Mouse (Mus musculus): ENCODE data around the gene Tekt3. TPM values are rescaled to one million over a fixed set of nuclear protein-coding genes. Genes with fewer than 3 reads are reported as not detected.

Gene Tekt3
- polyA plus RNA-seq, 1 experiment from 2014 or later: not detected

DNA sequence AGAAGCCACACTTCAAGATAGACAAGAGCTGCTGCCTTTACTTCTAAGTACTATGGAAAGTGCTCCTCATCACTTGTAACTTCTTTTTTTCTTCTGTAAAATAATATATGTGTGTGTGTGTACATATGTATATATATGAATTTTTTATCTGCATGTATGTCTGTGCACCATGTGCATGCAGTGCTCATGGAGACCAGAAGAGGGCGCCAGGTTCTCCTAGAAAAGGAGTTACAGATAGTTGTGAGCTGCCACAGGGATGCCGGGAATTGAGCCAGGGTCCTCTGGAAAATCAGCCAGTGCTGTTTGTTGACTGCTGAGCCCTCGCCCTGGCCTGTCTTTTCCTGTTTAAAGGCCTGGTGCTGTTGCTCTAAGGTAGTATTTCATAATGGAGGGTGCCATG lies 23.1 kb downstream of the Tekt3 start:
- WGBS: 71% methylated on average over 3 of the region's 3 CpGs
- no peak overlapping the region for H3K4me3 ChIP-seq (ENCODE audit: low read depth, low read length)
- ATAC-seq (replicated peaks; ENCODE audit: insufficient number of reproducible peaks, low FRiP score, low TSS enrichment, low read depth) (no peak), DNase-seq (ENCODE audit: low spot score) (no peak)
- no peaks in the 10 kb centered on the region for H3K36me3 ChIP-seq (replicated peaks; ENCODE audit: control insufficient read depth, insufficient read depth, low read depth, low read length)
- H3K4me2 ChIP-seq (ENCODE audit: low read depth, low read length): no peak overlapping the region
- H3K27me3 ChIP-seq (ENCODE audit: control insufficient read depth, insufficient read depth, low read length): no peaks in the 10 kb centered on the region
- H3K9me3 ChIP-seq (replicated peaks; ENCODE audit: control insufficient read depth, low read length): no peaks in the 10 kb centered on the region
- H3K4me1 ChIP-seq (ENCODE audit: control insufficient read depth, insufficient read depth, low read length): no peaks in the 10 kb centered on the region
- no peak overlapping the region for H3K9ac ChIP-seq (replicated peaks; ENCODE audit: low read length)
- H3K27ac ChIP-seq (replicated peaks; ENCODE audit: low read depth, low read length): no peak overlapping the region

DNA sequence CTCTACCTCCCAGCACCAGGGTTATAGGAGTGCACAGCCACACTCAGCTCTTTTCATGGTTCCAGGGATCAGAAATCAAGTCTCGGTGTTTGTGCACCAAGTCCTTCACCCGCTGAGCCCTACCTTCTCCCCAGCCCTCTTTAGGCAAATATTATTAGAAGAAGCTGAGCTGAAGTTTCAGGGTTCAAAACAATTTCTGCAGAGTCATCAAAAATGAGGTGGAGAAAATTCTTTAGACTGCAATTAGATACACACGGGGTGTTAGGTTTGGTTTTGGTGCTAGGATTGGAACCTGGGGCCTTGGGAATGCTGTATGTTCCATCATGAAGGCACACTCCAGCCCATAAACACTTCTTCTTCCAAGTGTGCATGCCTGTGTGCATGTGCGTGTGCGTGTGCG lies 27.2 kb downstream of the Tekt3 start:
- Histone ChIP-seq H3K4me1 (ENCODE audit: control insufficient read depth, insufficient read depth, low read length) (no peaks in the 10 kb centered on the region), H3K9ac (replicated peaks; ENCODE audit: low read length) (no peak overlapping the region), H3K27me3 (ENCODE audit: control insufficient read depth, insufficient read depth, low read length) (no peaks in the 10 kb centered on the region), H3K9me3 (replicated peaks; ENCODE audit: control insufficient read depth, low read length) (no peaks in the 10 kb centered on the region), H3K36me3 (replicated peaks; ENCODE audit: control insufficient read depth, insufficient read depth, low read depth, low read length) (no peaks in the 10 kb centered on the region), H3K27ac (replicated peaks; ENCODE audit: low read depth, low read length) (no peak overlapping the region), H3K4me3 (ENCODE audit: low read depth, low read length) (no peak overlapping the region), H3K4me2 (ENCODE audit: low read depth, low read length) (no peak overlapping the region)
- DNase-seq (ENCODE audit: low spot score) (no peak), ATAC-seq (replicated peaks; ENCODE audit: insufficient number of reproducible peaks, low FRiP score, low TSS enrichment, low read depth) (no peak)
- 84% methylated on average over 6 of the region's 6 CpGs for WGBS

DNA sequence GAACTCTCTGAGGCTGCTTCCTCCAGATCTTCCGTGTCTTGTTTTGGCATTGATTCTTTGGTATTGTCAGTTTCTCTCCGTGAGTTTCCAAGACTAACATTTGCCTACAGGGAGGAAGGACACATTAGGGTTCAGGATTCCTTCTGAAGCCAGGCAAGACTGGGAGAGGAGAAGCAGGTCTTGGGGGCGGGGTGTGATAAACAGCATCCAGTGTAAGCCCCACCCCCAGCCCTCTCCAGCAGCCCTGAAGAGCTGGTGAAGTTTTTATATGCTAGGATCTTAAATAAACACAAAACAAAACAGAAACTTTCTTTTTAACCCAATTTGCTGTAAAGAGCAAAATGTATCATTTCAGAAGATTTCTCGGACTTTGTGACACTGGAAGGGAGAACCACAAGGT lies 28.8 kb downstream of the Tekt3 start:
- no peak for DNase-seq (ENCODE audit: low spot score)
- Histone ChIP-seq H3K4me2 (ENCODE audit: low read depth, low read length) (no peak overlapping the region), H3K27me3 (ENCODE audit: control insufficient read depth, insufficient read depth, low read length) (no peaks in the 10 kb centered on the region), H3K9me3 (replicated peaks; ENCODE audit: control insufficient read depth, low read length) (no peaks in the 10 kb centered on the region), H3K27ac (replicated peaks; ENCODE audit: low read depth, low read length) (no peak overlapping the region), H3K9ac (replicated peaks; ENCODE audit: low read length) (no peak overlapping the region), H3K36me3 (replicated peaks; ENCODE audit: control insufficient read depth, insufficient read depth, low read depth, low read length) (no peaks in the 10 kb centered on the region), H3K4me1 (ENCODE audit: control insufficient read depth, insufficient read depth, low read length) (no peaks in the 10 kb centered on the region), H3K4me3 (ENCODE audit: low read depth, low read length) (no peak overlapping the region)
- no peak for ATAC-seq (replicated peaks; ENCODE audit: insufficient number of reproducible peaks, low FRiP score, low TSS enrichment, low read depth)
- WGBS: 47% methylated on average over 4 of the region's 4 CpGs

DNA sequence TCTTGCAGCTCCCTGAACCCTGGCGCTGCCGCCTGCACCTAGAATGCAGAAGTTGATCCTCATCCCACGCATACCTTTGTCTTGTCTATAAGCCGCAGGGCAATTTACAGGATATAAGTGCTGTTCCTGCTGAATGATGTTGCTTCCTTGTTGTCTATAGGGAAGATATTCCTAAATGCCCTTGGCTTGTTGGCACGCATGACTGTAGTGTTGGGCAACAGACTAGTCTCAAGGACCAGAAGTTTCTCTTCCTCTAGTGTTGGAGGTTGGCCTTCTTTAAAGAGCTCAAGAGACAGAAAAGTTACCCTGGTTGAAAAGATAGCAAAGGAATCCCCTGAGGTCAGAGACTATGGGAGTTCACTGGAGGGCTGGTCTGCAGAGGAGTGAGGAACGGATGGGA lies 29.5 kb downstream of the Tekt3 start:
- Histone ChIP-seq H3K9ac (replicated peaks; ENCODE audit: low read length) (no peak overlapping the region), H3K27me3 (ENCODE audit: control insufficient read depth, insufficient read depth, low read length) (no peaks in the 10 kb centered on the region), H3K9me3 (replicated peaks; ENCODE audit: control insufficient read depth, low read length) (no peaks in the 10 kb centered on the region), H3K4me3 (ENCODE audit: low read depth, low read length) (no peak overlapping the region), H3K4me1 (ENCODE audit: control insufficient read depth, insufficient read depth, low read length) (no peaks in the 10 kb centered on the region), H3K4me2 (ENCODE audit: low read depth, low read length) (no peak overlapping the region), H3K36me3 (replicated peaks; ENCODE audit: control insufficient read depth, insufficient read depth, low read depth, low read length) (no peaks in the 10 kb centered on the region), H3K27ac (replicated peaks; ENCODE audit: low read depth, low read length) (no peak overlapping the region)
- DNase-seq (ENCODE audit: low spot score) (no peak), ATAC-seq (replicated peaks; ENCODE audit: insufficient number of reproducible peaks, low FRiP score, low TSS enrichment, low read depth) (no peak)
- 89% methylated on average over 6 of the region's 6 CpGs for WGBS

DNA sequence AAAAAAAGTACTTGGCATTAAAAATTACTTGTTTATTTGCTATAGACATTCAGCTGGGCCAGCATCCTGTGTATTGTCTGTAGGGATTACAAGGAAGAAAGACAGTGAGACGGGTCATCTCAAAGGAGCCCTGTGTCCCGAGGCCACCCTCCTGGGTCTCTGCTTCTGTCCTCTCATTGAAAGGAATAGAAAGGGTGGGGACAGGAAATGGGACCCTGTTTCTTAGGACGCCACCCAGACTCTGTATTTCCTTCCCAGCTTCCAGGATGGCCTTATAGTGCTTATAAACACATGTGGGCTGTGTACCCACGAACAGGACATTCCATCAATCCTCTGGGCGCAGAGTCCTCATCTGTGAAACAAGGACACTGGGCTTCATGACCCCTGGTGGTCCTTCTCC lies 30.8 kb downstream of the Tekt3 start:
- Histone ChIP-seq H3K4me3 (ENCODE audit: low read depth, low read length) (no peak overlapping the region), H3K9me3 (replicated peaks; ENCODE audit: control insufficient read depth, low read length) (no peaks in the 10 kb centered on the region), H3K4me2 (ENCODE audit: low read depth, low read length) (no peak overlapping the region), H3K27ac (replicated peaks; ENCODE audit: low read depth, low read length) (no peak overlapping the region), H3K27me3 (ENCODE audit: control insufficient read depth, insufficient read depth, low read length) (no peaks in the 10 kb centered on the region), H3K9ac (replicated peaks; ENCODE audit: low read length) (no peak overlapping the region), H3K36me3 (replicated peaks; ENCODE audit: control insufficient read depth, insufficient read depth, low read depth, low read length) (no peaks in the 10 kb centered on the region), H3K4me1 (ENCODE audit: control insufficient read depth, insufficient read depth, low read length) (no peaks in the 10 kb centered on the region)
- no peak for ATAC-seq (replicated peaks; ENCODE audit: insufficient number of reproducible peaks, low FRiP score, low TSS enrichment, low read depth)
- 65% methylated on average over 5 of the region's 5 CpGs for WGBS
- DNase-seq (ENCODE audit: low spot score): no peak

DNA sequence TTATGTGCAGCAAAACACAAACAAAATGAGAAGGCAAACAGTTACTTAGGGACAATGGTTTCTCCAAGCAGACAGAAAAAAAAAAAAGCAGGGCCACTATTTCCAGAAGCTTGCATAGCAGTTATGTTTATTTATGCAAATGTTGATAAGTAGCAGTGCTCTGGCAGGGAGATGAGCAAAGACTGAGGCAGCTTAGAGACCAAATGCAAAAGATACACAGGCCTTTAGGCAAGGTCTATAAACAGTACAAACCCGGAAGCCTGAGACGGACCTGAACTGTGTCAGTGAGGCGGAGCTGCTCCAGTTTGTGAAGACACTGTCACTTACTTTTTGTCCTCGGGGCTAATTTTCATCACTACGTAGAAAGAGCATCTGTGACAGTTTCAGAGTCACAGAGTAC lies 32.1 kb downstream of the Tekt3 start:
- H3K4me2 ChIP-seq (ENCODE audit: low read depth, low read length): no peak overlapping the region
- no peak overlapping the region for H3K27ac ChIP-seq (replicated peaks; ENCODE audit: low read depth, low read length)
- no peak for ATAC-seq (replicated peaks; ENCODE audit: insufficient number of reproducible peaks, low FRiP score, low TSS enrichment, low read depth)
- no peak for DNase-seq (ENCODE audit: low spot score)
- H3K9me3 ChIP-seq (replicated peaks; ENCODE audit: control insufficient read depth, low read length): no peaks in the 10 kb centered on the region
- no peaks in the 10 kb centered on the region for H3K27me3 ChIP-seq (ENCODE audit: control insufficient read depth, insufficient read depth, low read length)
- H3K9ac ChIP-seq (replicated peaks; ENCODE audit: low read length): no peak overlapping the region
- no peaks in the 10 kb centered on the region for H3K4me1 ChIP-seq (ENCODE audit: control insufficient read depth, insufficient read depth, low read length)
- no peaks in the 10 kb centered on the region for H3K36me3 ChIP-seq (replicated peaks; ENCODE audit: control insufficient read depth, insufficient read depth, low read depth, low read length)
- 53% methylated on average over 5 of the region's 5 CpGs for WGBS
- H3K4me3 ChIP-seq (ENCODE audit: low read depth, low read length): no peak overlapping the region

DNA sequence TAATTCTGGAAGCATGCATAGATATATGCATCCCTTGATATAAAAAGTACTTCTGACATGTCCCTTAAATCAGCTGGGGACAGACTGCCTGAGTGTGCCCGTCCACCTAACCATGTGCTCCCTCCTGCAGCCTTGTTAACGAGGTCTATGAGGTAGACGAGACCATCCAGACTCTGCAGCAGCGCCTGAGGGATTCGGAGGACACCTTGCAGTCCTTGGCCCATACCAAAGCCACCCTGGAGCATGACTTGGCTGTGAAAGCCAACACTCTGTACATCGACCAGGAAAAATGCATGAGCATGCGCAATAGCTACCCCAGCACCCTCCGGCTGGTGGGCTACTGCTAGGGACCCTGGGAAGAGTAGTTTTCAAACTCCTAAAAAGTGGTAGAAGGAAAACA lies 33.0 kb downstream of the Tekt3 start:
- H3K4me2 ChIP-seq (ENCODE audit: low read depth, low read length): no peak overlapping the region
- H3K36me3 ChIP-seq (replicated peaks; ENCODE audit: control insufficient read depth, insufficient read depth, low read depth, low read length): no peaks in the 10 kb centered on the region
- no peaks in the 10 kb centered on the region for H3K27me3 ChIP-seq (ENCODE audit: control insufficient read depth, insufficient read depth, low read length)
- ATAC-seq (replicated peaks; ENCODE audit: insufficient number of reproducible peaks, low FRiP score, low TSS enrichment, low read depth) (no peak), DNase-seq (ENCODE audit: low spot score) (no peak)
- no peak overlapping the region for H3K27ac ChIP-seq (replicated peaks; ENCODE audit: low read depth, low read length)
- no peaks in the 10 kb centered on the region for H3K4me1 ChIP-seq (ENCODE audit: control insufficient read depth, insufficient read depth, low read length)
- no peak overlapping the region for H3K4me3 ChIP-seq (ENCODE audit: low read depth, low read length)
- H3K9me3 ChIP-seq (replicated peaks; ENCODE audit: control insufficient read depth, low read length): no peaks in the 10 kb centered on the region
- 86% methylated on average over 8 of the region's 8 CpGs for WGBS
- no peak overlapping the region for H3K9ac ChIP-seq (replicated peaks; ENCODE audit: low read length)

DNA sequence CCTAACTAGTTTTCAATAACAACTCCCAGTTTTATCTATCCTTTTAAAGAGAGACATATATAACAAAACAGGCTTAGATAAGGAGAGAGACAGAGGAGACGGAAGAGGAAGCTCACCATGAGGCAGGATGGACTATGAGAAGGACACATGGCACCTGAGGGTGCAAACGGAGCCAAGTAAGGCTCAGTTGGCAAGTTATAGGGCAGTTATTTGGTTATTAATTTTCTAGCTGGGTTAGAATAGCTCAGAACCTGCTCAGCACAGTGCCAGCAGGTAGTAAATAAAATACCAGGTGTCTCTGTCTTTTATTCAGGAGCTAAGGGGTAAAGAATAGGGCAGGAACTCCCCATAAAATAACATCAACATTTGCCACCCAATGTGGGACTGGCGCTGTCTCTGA lies 36.6 kb downstream of the Tekt3 start:
- H3K27ac ChIP-seq (replicated peaks; ENCODE audit: low read depth, low read length): no peak overlapping the region
- H3K4me2 ChIP-seq (ENCODE audit: low read depth, low read length): no peak overlapping the region
- ATAC-seq (replicated peaks; ENCODE audit: insufficient number of reproducible peaks, low FRiP score, low TSS enrichment, low read depth): no peak
- no peaks in the 10 kb centered on the region for H3K4me1 ChIP-seq (ENCODE audit: control insufficient read depth, insufficient read depth, low read length)
- no peaks in the 10 kb centered on the region for H3K9me3 ChIP-seq (replicated peaks; ENCODE audit: control insufficient read depth, low read length)
- H3K4me3 ChIP-seq (ENCODE audit: low read depth, low read length): no peak overlapping the region
- WGBS: 77% methylated on average over 3 of the region's 3 CpGs
- DNase-seq (ENCODE audit: low spot score): no peak
- H3K36me3 ChIP-seq (replicated peaks; ENCODE audit: control insufficient read depth, insufficient read depth, low read depth, low read length): no peaks in the 10 kb centered on the region
- H3K9ac ChIP-seq (replicated peaks; ENCODE audit: low read length): no peak overlapping the region
- H3K27me3 ChIP-seq (ENCODE audit: control insufficient read depth, insufficient read depth, low read length): no peaks in the 10 kb centered on the region

DNA sequence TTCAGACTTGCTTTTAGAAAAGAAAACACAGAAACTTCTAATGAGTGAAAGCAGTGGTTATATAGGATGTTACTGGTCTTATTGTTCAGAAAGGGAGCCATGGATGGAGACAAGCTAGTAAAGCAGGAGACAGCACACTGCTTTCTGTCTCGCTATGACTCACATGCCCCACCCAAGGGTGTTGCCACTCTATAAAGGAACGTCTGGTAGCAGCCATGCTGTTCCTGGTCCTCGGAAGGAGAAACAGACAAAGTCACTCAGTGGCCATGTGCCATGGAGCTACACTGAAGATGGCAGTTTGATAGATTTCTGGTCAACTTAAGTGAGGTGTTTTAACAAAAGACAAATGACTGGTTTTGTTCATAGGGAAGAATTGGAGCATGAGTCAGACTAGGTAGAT lies 37.9 kb downstream of the Tekt3 start:
- H3K4me3 ChIP-seq (ENCODE audit: low read depth, low read length): no peak overlapping the region
- H3K27ac ChIP-seq (replicated peaks; ENCODE audit: low read depth, low read length): no peak overlapping the region
- no peak overlapping the region for H3K4me2 ChIP-seq (ENCODE audit: low read depth, low read length)
- WGBS: 88% methylated on average over 3 of the region's 3 CpGs
- H3K9me3 ChIP-seq (replicated peaks; ENCODE audit: control insufficient read depth, low read length): no peaks in the 10 kb centered on the region
- DNase-seq (ENCODE audit: low spot score): no peak
- H3K27me3 ChIP-seq (ENCODE audit: control insufficient read depth, insufficient read depth, low read length): no peaks in the 10 kb centered on the region
- no peaks in the 10 kb centered on the region for H3K36me3 ChIP-seq (replicated peaks; ENCODE audit: control insufficient read depth, insufficient read depth, low read depth, low read length)
- ATAC-seq (replicated peaks; ENCODE audit: insufficient number of reproducible peaks, low FRiP score, low TSS enrichment, low read depth): no peak
- no peaks in the 10 kb centered on the region for H3K4me1 ChIP-seq (ENCODE audit: control insufficient read depth, insufficient read depth, low read length)
- no peak overlapping the region for H3K9ac ChIP-seq (replicated peaks; ENCODE audit: low read length)

Measured in embryonic facial prominence, embryonic 11.5 days (tissue).